Mouse (Mus musculus) MEL (cell line): ENCODE data around the gene Mob3c. TPM values are rescaled to one million over a fixed set of nuclear protein-coding genes. Genes with fewer than 3 reads are reported as not detected.
A peak's percentile ranks its signal among the peaks of the same experiment; 100 is the strongest.

ENCODE experiments used
- DNase-seq: peaks from one replicate; pipeline ENCODE4 v3.0.0; 2011; ENCODE audit warnings: low read depth, low spot score
- H3K27ac ChIP-seq: 2 replicates; pipeline ENCODE4 v1.5.1; 2012; ENCODE audit warnings: low read depth, mild to moderate bottlenecking, control low read depth, low read length, moderate library complexity; ENCODE audit not compliant: control insufficient read depth
- H3K27me3 ChIP-seq, 2 experiments: fragments of 150-350 bp in 1 of 2; sonication (generic) in 1 of 2; 2 replicates each; pipeline ENCODE4 v1.6.1; 2012; ENCODE audit warnings: low read length in 2 of 2, mild to moderate bottlenecking in 2 of 2, improper control_type of control experiment in 1 of 2, moderate library complexity in 1 of 2; ENCODE audit not compliant: insufficient read depth in 2 of 2, control insufficient read depth in 1 of 2
- H3K36me3 ChIP-seq, 2 experiments: 2 replicates each; pipeline ENCODE4 v1.6.1; 2012 to 2014; ENCODE audit warnings: low read length in 2 of 2, improper control_type of control experiment in 1 of 2, inconsistent platforms in 1 of 2, mild to moderate bottlenecking in 1 of 2; ENCODE audit not compliant: insufficient read depth in 2 of 2, control insufficient read depth in 1 of 2
- H3K4me1 ChIP-seq, 2 experiments: fragments of 150-350 bp in 1 of 2; sonication (generic) in 1 of 2; 2 replicates each; pipeline ENCODE4 v1.6.1; 2012; ENCODE audit warnings: low read length in 2 of 2, improper control_type of control experiment in 1 of 2, mild to moderate bottlenecking in 1 of 2; ENCODE audit not compliant: insufficient read depth in 2 of 2, control insufficient read depth in 1 of 2
- H3K4me3 ChIP-seq, 2 experiments: fragments of 150-350 bp in 1 of 2; sonication (generic) in 1 of 2; 2 replicates each; pipeline ENCODE4 v1.5.1; 2012; ENCODE audit warnings: low read depth in 2 of 2, low read length in 2 of 2, mild to moderate bottlenecking in 2 of 2, moderate library complexity in 2 of 2, control low read depth in 1 of 2, improper control_type of control experiment in 1 of 2; ENCODE audit not compliant: control insufficient read depth in 1 of 2, insufficient read depth in 1 of 2
- H3K79me2 ChIP-seq: 2 replicates; pipeline ENCODE4 v1.6.1; 2012; ENCODE audit warnings: mild to moderate bottlenecking, low read length, moderate library complexity; ENCODE audit not compliant: control insufficient read depth, poor library complexity, insufficient read depth
- H3K9ac ChIP-seq: 2 replicates; pipeline ENCODE4 v1.6.1; 2012; ENCODE audit warnings: low read depth, mild to moderate bottlenecking, control low read depth, low read length, moderate library complexity; ENCODE audit not compliant: control insufficient read depth, poor library complexity, severe bottlenecking
- H3K9me3 ChIP-seq: fragments of 150-350 bp; sonication (generic); replicated peaks from 2 replicates; pipeline ENCODE4 v1.6.1; 2012; ENCODE audit warnings: mild to moderate bottlenecking, low read length, improper control_type of control experiment, moderate library complexity; ENCODE audit not compliant: insufficient read depth
- BHLHE40 ChIP-seq: IDR thresholded peaks from 2 replicates; pipeline ENCODE4 v1.6.1; 2012; ENCODE audit warnings: low read depth, mild to moderate bottlenecking, inconsistent platforms, low read length, improper control_type of control experiment, borderline replicate concordance
- CHD1 ChIP-seq: IDR thresholded peaks from 2 replicates; pipeline ENCODE4 v1.6.1; 2012; ENCODE audit warnings: low read depth, mild to moderate bottlenecking, inconsistent platforms, low read length, improper control_type of control experiment
- CTCF ChIP-seq, 3 experiments: IDR thresholded peaks in 2 of 3; conservative IDR thresholded peaks in 1 of 3; 2 replicates each; pipeline ENCODE4 v1.5.1; 2011 to 2012; ENCODE audit warnings: low read length in 3 of 3, low read depth in 2 of 3, mild to moderate bottlenecking in 2 of 3, improper control_type of control experiment in 1 of 3, inconsistent platforms in 1 of 3, mixed read lengths in 1 of 3, moderate library complexity in 1 of 3; ENCODE audit not compliant: control insufficient read depth in 1 of 3, insufficient read depth in 1 of 3, poor library complexity in 1 of 3, severe bottlenecking in 1 of 3
- E2F4 ChIP-seq: IDR thresholded peaks from 2 replicates; pipeline ENCODE4 v1.6.1; 2011; ENCODE audit warnings: low read depth, low read length, improper control_type of control experiment, borderline replicate concordance
- EP300 ChIP-seq, 2 experiments: IDR thresholded peaks; 2 replicates each; pipeline ENCODE4 v1.6.1; 2011; ENCODE audit warnings: improper control_type of control experiment in 2 of 2, low read length in 2 of 2, low read depth in 1 of 2, mild to moderate bottlenecking in 1 of 2
- ETS1 ChIP-seq: IDR thresholded peaks from 2 replicates; pipeline ENCODE4 v1.6.1; 2012; ENCODE audit warnings: low read depth, mild to moderate bottlenecking, inconsistent platforms, low read length, improper control_type of control experiment, moderate library complexity
- GABPA ChIP-seq: IDR thresholded peaks from 2 replicates; pipeline ENCODE4 v1.6.1; 2012; ENCODE audit warnings: low read depth, mild to moderate bottlenecking, inconsistent platforms, low read length, improper control_type of control experiment, moderate library complexity
- GATA1 ChIP-seq: IDR thresholded peaks from 2 replicates; pipeline ENCODE4 v1.6.1; 2011; ENCODE audit warnings: low read depth, low read length, improper control_type of control experiment
- HCFC1 ChIP-seq: IDR thresholded peaks from 2 replicates; pipeline ENCODE4 v1.6.1; 2012; ENCODE audit warnings: low read depth, mild to moderate bottlenecking, inconsistent platforms, low read length, improper control_type of control experiment, moderate library complexity
- JUND ChIP-seq: IDR thresholded peaks from 2 replicates; pipeline ENCODE4 v1.6.1; 2011; ENCODE audit warnings: low read depth, mild to moderate bottlenecking, improper control_type of control experiment, low read length
- MAFK ChIP-seq: IDR thresholded peaks from 2 replicates; pipeline ENCODE4 v1.6.1; 2011; ENCODE audit warnings: low read depth, mild to moderate bottlenecking, low read length, improper control_type of control experiment, borderline replicate concordance
- MAX ChIP-seq: IDR thresholded peaks from 2 replicates; pipeline ENCODE4 v1.6.1; 2011; ENCODE audit warnings: low read length, improper control_type of control experiment
- MAZ ChIP-seq: IDR thresholded peaks from 2 replicates; pipeline ENCODE4 v1.6.1; 2012; ENCODE audit warnings: low read depth, mild to moderate bottlenecking, inconsistent platforms, low read length, improper control_type of control experiment
- MEF2A ChIP-seq: IDR thresholded peaks from 2 replicates; pipeline ENCODE4 v1.6.1; 2014; ENCODE audit warnings: low read depth, mild to moderate bottlenecking, inconsistent platforms, low read length, improper control_type of control experiment; ENCODE audit not compliant: poor library complexity, insufficient replicate concordance, severe bottlenecking; ENCODE audit errors: extremely low read depth
- MYB ChIP-seq: IDR thresholded peaks from 2 replicates; pipeline ENCODE4 v1.6.1; 2011; ENCODE audit warnings: mild to moderate bottlenecking, low read depth, low read length, improper control_type of control experiment
- NRF1 ChIP-seq: IDR thresholded peaks from 2 replicates; pipeline ENCODE4 v1.6.1; 2014; ENCODE audit warnings: low read depth, mild to moderate bottlenecking, inconsistent platforms, low read length, improper control_type of control experiment, moderate library complexity; ENCODE audit not compliant: poor library complexity, insufficient read depth, severe bottlenecking
- POLR2A ChIP-seq, 2 experiments: IDR thresholded peaks; 2 replicates each; pipeline ENCODE4 v1.6.1; 2011 to 2012; ENCODE audit warnings: low read length in 2 of 2, mild to moderate bottlenecking in 2 of 2, control low read depth in 1 of 2, improper control_type of control experiment in 1 of 2, low read depth in 1 of 2, moderate library complexity in 1 of 2; ENCODE audit not compliant: control insufficient read depth in 1 of 2, insufficient read depth in 1 of 2, poor library complexity in 1 of 2
- POLR2AphosphoS2 ChIP-seq: IDR thresholded peaks from 2 replicates; pipeline ENCODE4 v1.6.1; 2011; ENCODE audit warnings: low read length, improper control_type of control experiment
- RAD21 ChIP-seq: IDR thresholded peaks from 2 replicates; pipeline ENCODE4 v1.6.1; 2011; ENCODE audit warnings: mild to moderate bottlenecking, low read depth, low read length, improper control_type of control experiment
- RCOR1 ChIP-seq: IDR thresholded peaks from 2 replicates; pipeline ENCODE4 v1.6.1; 2012; ENCODE audit warnings: low read depth, mild to moderate bottlenecking, inconsistent platforms, low read length, improper control_type of control experiment
- SMC3 ChIP-seq: IDR thresholded peaks from 2 replicates; pipeline ENCODE4 v1.6.1; 2011; ENCODE audit warnings: low read depth, low read length, improper control_type of control experiment
- TBP ChIP-seq: IDR thresholded peaks from 2 replicates; pipeline ENCODE4 v1.8.0; 2011; ENCODE audit warnings: low read depth, low read length, improper control_type of control experiment
- TCF12 ChIP-seq: IDR thresholded peaks from 2 replicates; pipeline ENCODE4 v1.6.1; 2014; ENCODE audit warnings: low read depth, mild to moderate bottlenecking, inconsistent platforms, low read length, improper control_type of control experiment, moderate library complexity
- USF1 ChIP-seq: IDR thresholded peaks from 2 replicates; pipeline ENCODE4 v1.6.1; 2014; ENCODE audit warnings: low read depth, mild to moderate bottlenecking, inconsistent platforms, low read length, improper control_type of control experiment, moderate library complexity
- ZKSCAN1 ChIP-seq: IDR thresholded peaks from 2 replicates; pipeline ENCODE4 v1.6.1; 2012; ENCODE audit warnings: low read depth, mild to moderate bottlenecking, inconsistent platforms, low read length, improper control_type of control experiment, moderate library complexity
- ZMIZ1 ChIP-seq: IDR thresholded peaks from 2 replicates; pipeline ENCODE4 v1.6.1; 2012; ENCODE audit warnings: low read depth, mild to moderate bottlenecking, inconsistent platforms, low read length, improper control_type of control experiment, moderate library complexity
- polyA plus RNA-seq, 2 experiments: library from polyadenylated mRNA; stranded (reverse) in 1 of 2; unstranded in 1 of 2; fragments of >175 nt in 1 of 2; fragments of >200 nt in 1 of 2; gene quantifications; 2 replicates each; pipeline versions ENCODE4 v1.2.1 to v1.2.4; 2012; ENCODE audit warnings: low replicate concordance in 2 of 2, low read depth in 1 of 2; ENCODE audit not compliant: insufficient read length in 2 of 2, insufficient read depth in 1 of 2, missing spikeins in 1 of 2
- total RNA-seq: library from RNA; depleted of rRNA; stranded (reverse); fragments of 300-350 nt; gene quantifications from 2 replicates; pipeline ENCODE4 v1.2.3, GENCODE M21; 2012

Mob3c gene
- total and polyA plus RNA-seq, 3 experiments, result 9.5 to 17.7 TPM; not detected in 1

DNA sequence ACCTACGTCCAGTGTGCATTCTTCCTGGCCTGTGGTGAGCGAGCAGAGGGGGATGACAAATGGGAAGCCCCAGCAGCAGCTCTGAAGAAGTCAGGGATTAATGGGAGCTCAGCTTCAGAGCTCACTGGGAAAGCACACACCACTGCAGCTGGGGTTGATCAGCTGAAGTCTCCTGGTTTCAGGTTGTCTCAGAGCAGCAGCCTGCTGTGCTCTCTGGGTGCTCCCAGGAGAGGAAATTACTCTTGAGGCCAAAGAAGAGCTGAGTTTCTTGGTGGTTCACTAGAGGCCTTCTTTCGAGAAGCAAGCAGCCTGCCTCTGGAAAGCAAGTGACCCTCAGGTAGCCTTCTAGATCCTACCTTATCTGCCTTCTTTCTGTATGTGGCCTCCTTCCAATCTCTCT lies 6.9 kb upstream of the Mob3c start:
- Histone ChIP-seq H3K9ac (no peak overlapping the region), H3K79me2 (no peaks in the 10 kb centered on the region), H3K4me3 (no peak overlapping the region), H3K9me3 (no peaks in the 10 kb centered on the region), H3K4me1 (peaks cover 44 to 57% of the 10 kb centered on the region in 2 experiments), H3K36me3 (peaks cover 0 to 56% of the 10 kb centered on the region in 2 experiments; a peak in 2 of 4 replicates), H3K27ac (peak overlapping the region; percentile 66), H3K27me3 (no peaks in the 10 kb centered on the region)
- no peak for TF ChIP-seq BHLHE40
- TF ChIP-seq CHD1, result no peak
- TF ChIP-seq ZMIZ1, result no peak
- TF ChIP-seq MAZ, result no peak
- TF ChIP-seq POLR2AphosphoS2, result no peak
- no peak for TF ChIP-seq NRF1
- no peak for TF ChIP-seq MEF2A
- TF ChIP-seq SMC3, result no peak
- no peak for TF ChIP-seq E2F4
- no peak for TF ChIP-seq ETS1
- no peak for TF ChIP-seq GABPA
- TF ChIP-seq MAX, result no peak
- TF ChIP-seq USF1, result no peak
- TF ChIP-seq TCF12, result no peak
- TF ChIP-seq EP300 (IDR thresholded peaks at IDR 0.05; ENCODE audit: low read depth in 1 of 2, low read length in 2 of 2), result no peak
- TF ChIP-seq JUND, result no peak
- no peak for TF ChIP-seq POLR2A (IDR thresholded peaks at IDR 0.05; ENCODE audit: control insufficient read depth in 1 of 2, insufficient read depth in 1 of 2, low read depth in 1 of 2, low read length in 2 of 2, poor library complexity in 1 of 2)
- TF ChIP-seq HCFC1, result no peak
- TF ChIP-seq TBP, result no peak
- DNase-seq, result no peak

- peaks cover 0 to 56% of the 10 kb centered on the region in 2 experiments; a peak in 2 of 4 replicates for H3K36me3 ChIP-seq
- H3K4me1 ChIP-seq, result peaks cover 44 to 57% of the 10 kb centered on the region in 2 experiments
- TF ChIP-seq POLR2AphosphoS2 (no peak), RAD21 (no peak), TBP (no peak), CHD1 (no peak), CTCF (IDR thresholded peaks at IDR 0.05 in 2 of 3, conservative IDR thresholded peaks at IDR 0.05 in 1 of 3; ENCODE audit: control insufficient read depth in 1 of 3, insufficient read depth in 1 of 3, low read depth in 2 of 3, low read length in 3 of 3, poor library complexity in 1 of 3, severe bottlenecking in 1 of 3) (no peak), MAZ (no peak), MYB (no peak), ZKSCAN1 (no peak), RCOR1 (no peak), E2F4 (no peak), JUND (no peak), GABPA (no peak), MAFK (no peak), GATA1 (no peak)
- H3K79me2 ChIP-seq, result no peaks in the 10 kb centered on the region
- DNase-seq, result no peak
- no peaks in the 10 kb centered on the region for H3K9me3 ChIP-seq
- peak overlapping the region; percentile 66 for H3K27ac ChIP-seq
- no peaks in the 10 kb centered on the region for H3K27me3 ChIP-seq
- H3K4me3 ChIP-seq, result no peak overlapping the region
- H3K9ac ChIP-seq, result peak overlapping the region; percentile 10; the same call in 1 of the 2 replicates
Measured at GRCm38 (mm10) chr4:115821431-115821830, 6.5 kb upstream of the Mob3c start.
